Mouse (Mus musculus): ENCODE data around the gene Cfap97. TPM values are rescaled to one million over a fixed set of nuclear protein-coding genes. Genes with fewer than 3 reads are reported as not detected.

Gene Cfap97
- polyA plus RNA-seq (2015; fragmentation: Illumina TruSeq; extraction: RNeasy Lipid Tissue Mini Kit (QIAGEN cat#74804); ENCODE audit: low read depth, low replicate concordance) = 22.0 TPM

GRCm38 (mm10) chr8:46151202-46152062, at the start of gene Cfap97:
Cfap97 (plus strand) TSS chr8:46151771.

DNA sequence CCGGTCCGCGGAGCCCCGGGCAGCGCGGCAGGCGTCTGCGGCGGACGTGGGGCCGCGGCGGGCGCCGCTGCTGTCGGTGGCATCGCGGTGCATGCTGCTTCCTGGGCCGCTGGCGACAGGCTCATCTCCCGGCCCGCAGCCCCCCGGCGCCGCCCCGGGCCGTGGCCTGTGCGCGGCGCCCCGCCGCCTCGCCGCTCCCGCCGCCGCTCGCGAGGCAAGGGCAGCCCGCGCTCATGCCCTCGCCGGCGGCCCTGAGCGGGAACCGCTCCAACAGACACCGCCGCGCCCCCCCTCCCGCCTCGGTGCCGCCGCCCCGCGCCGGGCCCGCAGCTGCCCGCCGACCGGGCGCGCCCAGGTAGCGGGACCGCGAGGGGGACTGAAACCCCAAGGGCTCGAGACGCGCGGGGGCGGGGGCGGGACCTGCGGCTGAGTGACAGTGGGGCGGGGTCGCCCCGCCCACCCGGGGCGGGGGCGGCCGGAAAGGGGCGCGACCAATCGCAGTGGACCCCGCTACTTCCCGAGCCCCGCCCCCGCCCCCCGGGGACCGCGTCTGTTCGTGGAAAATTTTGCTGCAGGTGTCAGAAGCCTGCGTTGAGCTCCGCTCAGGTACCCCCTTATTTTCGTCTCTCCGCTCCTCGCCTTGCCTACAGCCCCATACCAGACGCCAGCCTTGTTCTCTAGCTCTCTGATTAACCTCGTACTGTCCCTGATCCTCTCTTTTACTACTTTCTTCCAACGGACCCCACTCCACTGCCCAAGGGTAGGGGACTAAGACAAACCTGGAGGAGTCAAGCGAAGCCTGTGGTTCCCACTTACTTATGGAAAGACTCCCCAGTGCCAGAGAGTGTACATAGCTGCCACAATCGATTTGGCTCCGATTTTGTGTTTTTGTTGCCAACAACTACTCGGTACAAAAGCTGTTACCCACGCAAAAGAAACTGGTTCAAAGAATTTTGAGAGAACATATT, 777 bp downstream of the Cfap97 start, which contains the start of gene Snx25:
Snx25 (minus strand) TSS at position 96 of the 968 bp plus-strand sequence.

DNA sequence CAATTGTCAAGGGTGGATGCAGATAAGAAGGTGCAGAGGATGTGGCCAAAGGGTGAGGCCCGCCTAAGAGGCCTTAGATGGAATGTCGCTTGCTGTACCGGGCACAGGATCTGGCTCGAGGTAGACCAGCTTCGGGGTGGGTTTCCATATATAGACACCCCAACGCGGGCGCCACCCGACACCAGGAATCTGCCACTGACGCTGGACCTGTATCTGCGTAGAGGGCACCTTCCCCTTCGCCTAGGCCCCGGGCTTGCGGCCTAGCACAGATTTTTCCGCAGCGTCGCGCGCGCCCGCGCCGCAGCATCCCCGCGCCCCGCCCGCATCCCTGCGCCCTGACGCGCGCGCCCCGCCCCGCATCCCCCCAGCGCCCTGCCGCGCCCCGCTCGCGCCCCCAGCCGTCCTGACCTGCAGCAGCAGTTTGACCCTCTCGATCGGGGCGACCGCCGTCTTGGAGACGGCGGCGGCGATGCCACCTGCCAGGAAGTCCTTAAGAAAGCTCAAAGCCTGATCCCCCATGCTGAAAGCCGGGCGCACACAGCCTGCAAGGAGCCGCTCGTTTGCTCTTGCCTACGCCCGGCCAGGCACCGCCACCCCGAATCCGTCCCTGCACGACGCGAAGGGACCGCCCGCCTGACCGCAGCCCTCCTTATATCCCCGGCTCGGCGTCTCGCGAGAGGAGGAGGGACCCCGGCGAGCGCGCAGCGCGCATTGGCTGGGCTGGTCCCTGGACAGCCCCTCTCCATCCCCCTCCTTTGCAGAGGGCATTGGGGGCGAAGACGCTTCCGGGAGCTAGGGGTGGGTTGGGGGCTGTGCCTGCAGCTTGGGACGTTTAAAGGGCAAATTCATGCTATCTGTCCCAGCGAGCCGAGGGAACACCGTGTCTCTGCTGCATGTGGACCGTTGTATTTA, 59.1 kb downstream of the Cfap97 start, which contains the start of gene Slc25a4:
Slc25a4 (minus strand) TSS at position 881 of the 912 bp plus-strand sequence.

Other genes with a start within 250 kb of the Cfap97 start
- 0.54 TPM for gene Ccdc110, start 217.2 kb upstream of the Cfap97 start, polyA plus RNA-seq (2015; fragmentation: Illumina TruSeq; extraction: RNeasy Lipid Tissue Mini Kit (QIAGEN cat#74804); ENCODE audit: low read depth, low replicate concordance)
- 5.0 TPM for gene 1700029J07Rik, start 176.5 kb upstream of the Cfap97 start, polyA plus RNA-seq (2015; fragmentation: Illumina TruSeq; extraction: RNeasy Lipid Tissue Mini Kit (QIAGEN cat#74804); ENCODE audit: low read depth, low replicate concordance)
- 73.3 TPM for gene Ufsp2, start 176.2 kb upstream of the Cfap97 start, polyA plus RNA-seq (2015; fragmentation: Illumina TruSeq; extraction: RNeasy Lipid Tissue Mini Kit (QIAGEN cat#74804); ENCODE audit: low read depth, low replicate concordance)
- gene Lrp2bp, start 152.5 kb upstream of the Cfap97 start, polyA plus RNA-seq (2015; fragmentation: Illumina TruSeq; extraction: RNeasy Lipid Tissue Mini Kit (QIAGEN cat#74804); ENCODE audit: low read depth, low replicate concordance) = 0.62 TPM
- gene Ankrd37, start 146.1 kb upstream of the Cfap97 start, polyA plus RNA-seq (2015; fragmentation: Illumina TruSeq; extraction: RNeasy Lipid Tissue Mini Kit (QIAGEN cat#74804); ENCODE audit: low read depth, low replicate concordance) = 15.1 TPM
- gene Snx25, start 388 bp downstream of the Cfap97 start, polyA plus RNA-seq (2015; fragmentation: Illumina TruSeq; extraction: RNeasy Lipid Tissue Mini Kit (QIAGEN cat#74804); ENCODE audit: low read depth, low replicate concordance) = 44.0 TPM
- gene Slc25a4, start 59.5 kb downstream of the Cfap97 start, polyA plus RNA-seq (2015; fragmentation: Illumina TruSeq; extraction: RNeasy Lipid Tissue Mini Kit (QIAGEN cat#74804); ENCODE audit: low read depth, low replicate concordance) = 861 TPM
- gene Helt, start 142.9 kb downstream of the Cfap97 start, polyA plus RNA-seq (2015; fragmentation: Illumina TruSeq; extraction: RNeasy Lipid Tissue Mini Kit (QIAGEN cat#74804); ENCODE audit: low read depth, low replicate concordance) = not detected